Mouse (Mus musculus) gonadal fat pad, adult 2 months (tissue): ENCODE measurements around the gene Akap2. TPM values are rescaled to one million over a fixed set of nuclear protein-coding genes. Genes with fewer than 3 reads are reported as not detected.

Source experiments
- DNase-seq: peaks from one replicate; pipeline ENCODE4 v3.0.0-alpha.2; 2012; ENCODE audit warnings: low read depth
- polyA plus RNA-seq: library from polyadenylated mRNA; depleted of rRNA; stranded (reverse); fragments of >200 nt; gene quantifications from 2 replicates; pipeline ENCODE4 v1.2.3, GENCODE M21; 2012

Gene Akap2
- polyA plus RNA-seq, 1 experiment: 58.6 TPM

GRCm38 (mm10) chr4:57755085-57755484 lies 37.6 kb downstream of the Akap2 start:
- no peak for DNase-seq

- no peak for DNase-seq
These were observed 40.5 kb downstream of the Akap2 start for GRCm38 (mm10) chr4:57757997-57758396.

GRCm38 (mm10) chr4:57762424-57762823 lies 45.0 kb downstream of the Akap2 start:
- DNase-seq: no peak

- DNase-seq: no peak
These were observed 46.9 kb downstream of the Akap2 start for GRCm38 (mm10) chr4:57764392-57764791.

GRCm38 (mm10) chr4:57764926-57765325 lies 47.5 kb downstream of the Akap2 start:
- no peak for DNase-seq

- DNase-seq: no peak
These were observed 48.3 kb downstream of the Akap2 start for GRCm38 (mm10) chr4:57765806-57766205.

GRCm38 (mm10) chr4:57769007-57769406 lies 51.5 kb downstream of the Akap2 start:
- no peak for DNase-seq

- DNase-seq: no peak
These were observed 52.8 kb downstream of the Akap2 start for GRCm38 (mm10) chr4:57770185-57770823.

- no peak for DNase-seq
These were observed 54.2 kb downstream of the Akap2 start for GRCm38 (mm10) chr4:57771558-57772219.

GRCm38 (mm10) chr4:57772851-57773510 lies 55.5 kb downstream of the Akap2 start:
- DNase-seq: no peak

- no peak for DNase-seq
These were observed 57.1 kb downstream of the Akap2 start for GRCm38 (mm10) chr4:57774517-57774916.

GRCm38 (mm10) chr4:57775582-57775981 lies 58.1 kb downstream of the Akap2 start:
- no peak for DNase-seq

GRCm38 (mm10) chr4:57780403-57780802 lies 62.9 kb downstream of the Akap2 start:
- no peak for DNase-seq

- DNase-seq: no peak
These were observed 63.6 kb downstream of the Akap2 start for GRCm38 (mm10) chr4:57780833-57781641.

GRCm38 (mm10) chr4:57781994-57782393 lies 64.5 kb downstream of the Akap2 start:
- no peak for DNase-seq

- no peak for DNase-seq
These were observed 65.3 kb downstream of the Akap2 start for GRCm38 (mm10) chr4:57782549-57783390.

GRCm38 (mm10) chr4:57783391-57783770 lies 65.9 kb downstream of the Akap2 start:
- DNase-seq: no peak

GRCm38 (mm10) chr4:57783853-57784600 lies 66.6 kb downstream of the Akap2 start:
- peak; percentile 24 for DNase-seq

- DNase-seq: no peak
These were observed 71.3 kb downstream of the Akap2 start for GRCm38 (mm10) chr4:57788709-57789108.

- DNase-seq: no peak
These were observed 71.7 kb downstream of the Akap2 start for GRCm38 (mm10) chr4:57789118-57789517.

- DNase-seq: no peak
These were observed 76.5 kb downstream of the Akap2 start for GRCm38 (mm10) chr4:57793989-57794388.
